Mouse (Mus musculus) lung, postnatal 25 days (tissue): Measurements from ENCODE around the gene Fndc3b.
A peak's percentile ranks its signal among the peaks of the same experiment; 100 is the strongest.

Experiments
- DNase-seq: peaks from one replicate; pipeline ENCODE4 v3.0.0; 2022; ENCODE audit warnings: low spot score

Fndc3b gene

GRCm38 (mm10) chr3:27670416-27670815, 40.7 kb downstream of the Fndc3b start:
- no peak for DNase-seq

GRCm38 (mm10) chr3:27667280-27667679, 43.8 kb downstream of the Fndc3b start:
- no peak for DNase-seq

- DNase-seq: no peak
Observed at GRCm38 (mm10) chr3:27665338-27665737, 45.8 kb downstream of the Fndc3b start.

DNA sequence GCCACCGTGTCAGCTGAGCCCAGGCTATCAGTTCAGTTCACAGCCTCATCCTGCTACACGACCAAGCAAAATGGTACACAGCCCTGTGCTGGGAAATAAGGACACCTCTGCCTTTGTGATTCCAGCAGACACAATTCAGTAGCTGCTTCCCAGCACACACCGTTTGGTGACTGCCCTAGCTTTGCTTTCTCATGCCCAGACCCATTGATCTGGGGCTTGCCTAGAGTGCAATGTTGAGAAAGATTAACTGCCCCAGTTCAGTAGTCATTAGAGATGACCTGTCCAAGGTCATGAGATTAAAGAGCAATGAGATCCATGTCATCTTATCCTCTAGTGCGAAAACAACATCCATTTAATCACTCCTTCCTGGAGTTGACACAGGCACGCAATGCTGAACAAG, 47.9 kb downstream of the Fndc3b start:
- no peak for DNase-seq

DNA sequence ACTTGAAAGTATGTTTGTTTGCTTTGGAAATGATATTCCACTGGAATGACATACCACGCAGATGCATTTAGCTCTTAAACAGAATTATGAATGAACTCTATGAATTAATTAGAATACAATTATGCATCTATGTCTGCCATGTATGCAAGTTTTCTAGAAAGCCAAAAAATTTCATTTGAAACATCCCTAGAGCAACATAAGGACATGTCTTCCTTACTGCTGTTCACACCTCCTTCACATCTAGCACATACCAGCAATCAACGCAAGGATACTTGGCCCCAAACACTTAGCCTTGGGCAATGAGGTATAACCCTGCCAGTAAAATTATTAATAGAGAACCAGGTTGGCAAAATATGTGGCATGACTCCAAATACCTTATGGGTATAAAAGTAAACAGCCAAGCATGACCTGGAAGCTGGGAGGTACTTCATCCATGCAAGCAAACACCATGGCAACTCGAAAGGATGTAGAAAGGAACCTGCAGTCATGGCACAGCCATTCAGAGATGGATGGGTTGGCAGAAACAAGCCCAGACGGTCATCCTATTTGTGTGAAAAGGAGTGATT, 52.8 kb downstream of the Fndc3b start:
- peak; percentile 55 for DNase-seq

- DNase-seq: peak; percentile 65
Observed at GRCm38 (mm10) chr3:27656764-27657390, 54.2 kb downstream of the Fndc3b start.

- DNase-seq: no peak
Observed at GRCm38 (mm10) chr3:27655673-27656072, 55.4 kb downstream of the Fndc3b start.

GRCm38 (mm10) chr3:27655042-27655441, 56.1 kb downstream of the Fndc3b start:
- no peak for DNase-seq

DNA sequence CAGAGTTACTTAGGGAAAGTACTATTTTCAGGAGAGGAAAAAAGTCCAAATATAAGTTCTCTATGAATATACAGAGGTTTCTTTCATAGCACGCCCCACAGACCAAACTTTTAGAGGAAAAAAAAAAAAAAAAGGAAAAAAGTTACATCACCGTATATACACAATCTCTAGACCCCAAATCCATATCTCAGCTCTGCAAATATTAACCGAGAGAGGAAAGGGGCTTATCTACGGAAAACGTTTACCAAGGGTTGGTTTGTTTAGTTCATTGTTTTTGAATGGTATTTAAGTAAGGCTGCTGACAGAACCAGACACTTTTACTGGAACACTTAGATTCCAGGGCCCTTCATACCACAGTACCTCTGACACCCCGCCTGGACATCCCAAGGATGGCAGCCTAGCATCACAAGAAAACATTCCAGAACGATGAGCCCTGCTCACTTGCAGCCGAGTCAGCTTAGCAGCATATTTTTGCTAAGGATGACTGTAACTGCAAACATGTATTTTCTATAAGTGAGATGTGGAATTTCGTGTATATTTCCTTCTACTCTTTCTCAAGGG, 58.6 kb downstream of the Fndc3b start:
- DNase-seq: no peak

DNA sequence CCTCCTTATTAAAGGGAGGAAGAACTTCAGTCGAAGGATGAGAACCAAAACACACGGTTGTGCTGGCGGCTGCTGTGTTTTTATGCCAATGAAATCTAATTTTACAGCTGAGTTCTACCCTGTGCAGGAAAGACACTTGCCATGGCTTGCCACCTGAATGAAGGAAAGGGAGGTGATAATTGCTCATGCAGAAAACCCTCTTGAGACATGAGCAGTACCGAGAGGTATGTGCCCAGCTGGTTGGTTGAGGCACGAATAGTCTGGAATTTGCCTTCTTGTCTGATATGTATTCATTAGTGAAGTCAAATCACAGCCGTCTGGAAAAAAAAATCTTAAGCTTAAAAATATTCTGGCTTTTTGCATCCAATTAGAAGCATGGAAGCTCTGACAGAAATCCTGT, 59.4 kb downstream of the Fndc3b start:
- no peak for DNase-seq

GRCm38 (mm10) chr3:27650083-27650482, 61.0 kb downstream of the Fndc3b start:
- DNase-seq: no peak

GRCm38 (mm10) chr3:27649316-27649715, 61.8 kb downstream of the Fndc3b start:
- no peak for DNase-seq

DNA sequence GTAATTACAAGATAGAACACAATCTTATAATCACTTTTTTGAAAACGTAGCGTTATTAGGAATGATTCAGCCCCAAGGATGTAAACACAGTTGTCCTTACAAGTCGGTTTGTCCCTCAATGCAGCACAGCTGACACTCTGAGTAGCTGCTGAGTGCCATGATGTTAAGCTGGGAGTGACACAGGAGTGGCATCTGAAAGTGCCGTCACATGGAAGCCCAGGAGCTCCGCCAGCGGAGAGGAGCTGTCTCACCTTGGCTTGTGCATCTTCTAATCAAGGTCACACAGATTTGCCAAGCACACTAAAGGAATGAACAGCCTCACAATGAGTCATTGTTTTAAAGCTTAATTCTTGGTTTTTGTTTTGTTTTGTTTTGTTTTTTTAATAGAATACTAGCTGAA, 68.7 kb downstream of the Fndc3b start:
- no peak for DNase-seq

DNA sequence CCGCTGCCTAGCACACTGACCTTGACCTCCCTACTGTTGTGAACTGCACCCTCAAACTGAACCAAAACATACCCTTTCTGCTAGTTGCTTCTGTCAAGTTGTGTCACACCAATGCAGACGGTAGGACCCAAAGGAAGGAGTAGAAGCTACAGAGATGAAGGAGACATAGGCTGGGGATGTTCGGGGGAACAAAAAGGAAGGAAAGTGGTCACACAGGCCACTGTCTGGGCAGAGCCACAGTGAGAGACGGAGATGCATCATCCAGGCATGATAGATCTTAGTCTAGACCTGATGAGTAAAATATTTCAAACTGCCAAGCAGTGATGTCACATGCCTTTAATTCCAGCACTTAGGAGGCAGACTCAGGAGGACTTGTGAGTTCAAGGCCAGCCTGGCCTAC, 71.4 kb downstream of the Fndc3b start:
- DNase-seq: no peak

- no peak for DNase-seq
Observed at GRCm38 (mm10) chr3:27637046-27637661, 74.0 kb downstream of the Fndc3b start.

- no peak for DNase-seq
Observed at GRCm38 (mm10) chr3:27635776-27636175, 75.3 kb downstream of the Fndc3b start.

- no peak for DNase-seq
Observed at GRCm38 (mm10) chr3:27632880-27633279, 78.2 kb downstream of the Fndc3b start.

- peak; percentile 57 for DNase-seq
Observed at GRCm38 (mm10) chr3:27631112-27631511, 80.0 kb downstream of the Fndc3b start.

- no peak for DNase-seq
Observed at GRCm38 (mm10) chr3:27629716-27630115, 81.4 kb downstream of the Fndc3b start.

DNA sequence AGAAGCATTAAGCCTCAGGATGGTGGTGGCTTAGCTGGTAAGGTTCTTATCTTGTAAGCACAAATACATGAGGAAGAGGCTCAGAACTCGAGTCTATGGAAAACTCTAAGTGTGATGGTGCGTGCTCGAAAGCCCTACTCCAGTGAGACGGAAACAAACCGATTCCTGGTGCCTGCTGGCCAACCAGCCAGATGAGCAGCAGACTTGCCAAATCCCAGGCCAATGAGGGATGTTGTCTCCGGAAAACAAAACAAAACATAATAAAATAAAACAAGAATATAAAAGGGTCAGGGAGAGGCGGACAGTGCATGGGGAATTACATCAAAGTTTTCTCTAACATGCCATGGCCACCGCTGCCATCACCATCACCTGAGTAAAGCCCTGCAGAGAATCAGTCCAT, 84.8 kb downstream of the Fndc3b start:
- DNase-seq: no peak

- no peak for DNase-seq
Observed at GRCm38 (mm10) chr3:27625592-27625985, 85.5 kb downstream of the Fndc3b start.

DNA sequence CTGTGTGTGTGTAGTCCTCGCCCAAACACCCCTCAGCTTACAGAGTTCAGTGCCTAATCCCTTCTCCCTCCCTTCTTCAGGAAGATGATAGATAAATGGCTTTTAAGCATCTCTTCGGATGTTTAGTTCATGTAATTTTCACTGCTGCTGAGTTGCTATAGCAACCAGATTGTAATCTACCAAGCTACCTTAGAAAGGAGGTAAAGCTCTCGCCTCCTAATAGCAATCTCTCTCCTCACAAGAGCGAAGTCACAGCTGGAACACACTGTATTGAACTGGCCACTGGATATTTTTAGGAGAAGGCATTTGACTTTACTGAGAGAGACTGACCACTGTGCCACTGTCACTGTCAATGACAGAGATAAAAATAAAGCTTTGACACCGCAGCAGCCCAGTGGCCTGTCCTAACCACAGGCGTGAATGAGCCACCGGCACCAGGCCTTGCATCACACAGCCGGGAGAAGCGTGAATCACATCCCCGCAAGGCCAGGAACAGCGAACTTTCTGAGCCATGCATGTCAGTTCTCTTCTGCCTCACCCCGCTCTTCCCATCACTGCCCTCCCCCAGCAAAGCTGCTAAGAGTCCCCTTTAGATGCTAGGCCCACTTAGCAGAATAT, 86.0 kb downstream of the Fndc3b start:
- DNase-seq: no peak

GRCm38 (mm10) chr3:27622451-27622850, 88.7 kb downstream of the Fndc3b start:
- DNase-seq: no peak
